ENCODE assay signal across 9 mouse cellular contexts in the genomic region with DNA sequence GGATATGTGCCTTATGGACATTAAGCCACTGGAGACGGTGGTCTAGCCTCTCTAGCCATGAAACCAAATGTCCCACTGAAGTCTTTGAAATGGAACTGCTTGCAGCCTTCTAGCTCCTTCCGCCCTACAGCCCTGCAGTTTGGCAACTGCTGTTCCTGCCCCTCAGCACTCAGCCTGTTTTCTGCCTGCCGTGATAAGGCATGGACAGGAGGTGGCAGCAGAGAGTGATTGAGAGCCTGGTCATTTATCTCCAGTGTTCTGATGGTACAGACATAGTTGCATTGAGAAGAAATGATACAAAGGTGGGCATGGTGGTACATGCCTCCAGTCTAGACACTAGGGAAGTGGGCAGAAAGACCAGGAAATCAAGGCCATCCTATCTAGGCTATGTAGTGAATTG. TPM values are rescaled to one million over a fixed set of nuclear protein-coding genes. Genes with fewer than 3 reads are reported as not detected.
DNase-seq lines count a peak whose midpoint lies in the region; ATAC-seq lines count a peak whose summit lies in the region.
"Had no signal": no experiment of that assay in that cellular context is flagged by ENCODE, and none has a peak within 500 bp of the region (broad histone marks: within the 10 kb centered on the region; RNA-seq: fewer than 3 reads in every experiment).

No protein-coding gene starts in this region.

- no peaks in the 10 kb centered on the region for H3K27me3 ChIP-seq in hindbrain, embryonic 11.5 days (ENCODE audit: control insufficient read depth, insufficient read depth, low read length)
- no peaks in the 10 kb centered on the region; the same call in 1 of the 2 replicates for H3K27me3 ChIP-seq in hindbrain, embryonic 12.5 days
- H3K27me3 ChIP-seq in forebrain, embryonic 14.5 days (replicated peaks; ENCODE audit: control insufficient read depth, insufficient read depth, low read length) = no peaks in the 10 kb centered on the region
- no peaks in the 10 kb centered on the region for H3K27me3 ChIP-seq in midbrain, embryonic 11.5 days (ENCODE audit: control insufficient read depth, insufficient read depth, low read length)
- H3K27me3 ChIP-seq: midbrain, embryonic 12.5 days had no signal

- no peak overlapping the region for H3K4me3 ChIP-seq in hindbrain, embryonic 11.5 days (ENCODE audit: low read depth, low read length)
- no peak overlapping the region for H3K4me3 ChIP-seq in hindbrain, embryonic 12.5 days
- H3K4me3 ChIP-seq in forebrain, embryonic 14.5 days (ENCODE audit: low read depth, low read length) = no peak overlapping the region
- H3K4me3 ChIP-seq in midbrain, embryonic 11.5 days (ENCODE audit: low read depth, low read length) = no peak overlapping the region
- H3K4me3 ChIP-seq: midbrain, embryonic 12.5 days had no signal

- DNase-seq in hindbrain, embryonic 11.5 days (ENCODE audit: low spot score) = peak; percentile 79
- DNase-seq in c-Kit-positive CD71-negative TER-119-negative erythroid progenitor cells, embryonic 14.5 days (ENCODE audit: low read depth) = peak; percentile 62
- DNase-seq in forebrain, embryonic 14.5 days (ENCODE audit: low spot score) = peak; percentile 74
- peak; percentile 81 for DNase-seq in induced T-regulatory cell, adult 2 months (ENCODE audit: low read depth)
- peak; percentile 56 to 79 for DNase-seq in left cerebral cortex, postnatal 25 days (ENCODE audit: low spot score in 2 of 2)
- DNase-seq in midbrain, embryonic 11.5 days (ENCODE audit: low spot score, missing footprints) = peak; percentile 96
- peak; percentile 44 to 67 for DNase-seq in spleen, adult 18-20 months

- H3K4me1 ChIP-seq in hindbrain, embryonic 11.5 days (replicated peaks; ENCODE audit: control insufficient read depth, insufficient read depth, low read length) = no peaks in the 10 kb centered on the region
- H3K4me1 ChIP-seq in hindbrain, embryonic 12.5 days = no peaks in the 10 kb centered on the region
- no peaks in the 10 kb centered on the region for H3K4me1 ChIP-seq in forebrain, embryonic 14.5 days (ENCODE audit: control insufficient read depth, insufficient read depth, low read length)
- H3K4me1 ChIP-seq in midbrain, embryonic 11.5 days (ENCODE audit: control insufficient read depth, insufficient read depth, low read length) = no peaks in the 10 kb centered on the region

- H3K27ac ChIP-seq in hindbrain, embryonic 11.5 days (ENCODE audit: low read depth, low read length) = no peak overlapping the region
- H3K27ac ChIP-seq in hindbrain, embryonic 12.5 days = no peak overlapping the region
- no peak overlapping the region for H3K27ac ChIP-seq in forebrain, embryonic 14.5 days (ENCODE audit: low read depth, low read length)
- H3K27ac ChIP-seq in midbrain, embryonic 11.5 days (ENCODE audit: low read depth, low read length) = no peak overlapping the region
- H3K27ac ChIP-seq: midbrain, embryonic 12.5 days had no signal

- H3K9me3 ChIP-seq in hindbrain, embryonic 11.5 days (ENCODE audit: control insufficient read depth, low read length) = no peaks in the 10 kb centered on the region
- no peaks in the 10 kb centered on the region for H3K9me3 ChIP-seq in hindbrain, embryonic 12.5 days (replicated peaks)
- no peaks in the 10 kb centered on the region for H3K9me3 ChIP-seq in forebrain, embryonic 14.5 days (replicated peaks; ENCODE audit: control insufficient read depth, low read length)
- H3K9me3 ChIP-seq in midbrain, embryonic 11.5 days (ENCODE audit: control insufficient read depth, low read length) = no peaks in the 10 kb centered on the region
- H3K9me3 ChIP-seq: midbrain, embryonic 12.5 days had no signal

- no peak overlapping the region for H3K9ac ChIP-seq in hindbrain, embryonic 11.5 days (ENCODE audit: low read depth, low read length)
- H3K9ac ChIP-seq in hindbrain, embryonic 12.5 days = no peak overlapping the region
- H3K9ac ChIP-seq in forebrain, embryonic 14.5 days (ENCODE audit: low read length) = no peak overlapping the region
- H3K9ac ChIP-seq in midbrain, embryonic 11.5 days (ENCODE audit: low read length) = no peak overlapping the region
- H3K9ac ChIP-seq: midbrain, embryonic 12.5 days had no signal

- no peak overlapping the region for H3K4me2 ChIP-seq in hindbrain, embryonic 11.5 days (replicated peaks; ENCODE audit: low read depth, low read length)
- no peak overlapping the region for H3K4me2 ChIP-seq in hindbrain, embryonic 12.5 days (replicated peaks)
- no peak overlapping the region for H3K4me2 ChIP-seq in forebrain, embryonic 14.5 days (ENCODE audit: low read length)
- no peak overlapping the region for H3K4me2 ChIP-seq in midbrain, embryonic 11.5 days
- H3K4me2 ChIP-seq: midbrain, embryonic 12.5 days had no signal

- intact Hi-C loops in left cerebral cortex, postnatal 25 days (cut with DNase I) = loop anchor here (10.0 kb wide), 1 partner anchor 437 kb away; no protein-coding TSS in a partner anchor

- WGBS in hindbrain, embryonic 11.5 days = 22% methylated on average over 3 of the region's 3 CpGs
- WGBS in hindbrain, embryonic 12.5 days = 20% methylated on average over 3 of the region's 3 CpGs
- WGBS in forebrain, embryonic 14.5 days = 22% methylated on average over 3 of the region's 3 CpGs
- WGBS in midbrain, embryonic 11.5 days = 17% methylated on average over 3 of the region's 3 CpGs

- H3K36me3 ChIP-seq in hindbrain, embryonic 11.5 days (ENCODE audit: control insufficient read depth, insufficient read depth, low read length) = no peaks in the 10 kb centered on the region
- H3K36me3 ChIP-seq in hindbrain, embryonic 12.5 days = no peaks in the 10 kb centered on the region
- no peaks in the 10 kb centered on the region for H3K36me3 ChIP-seq in forebrain, embryonic 14.5 days (ENCODE audit: control insufficient read depth, insufficient read depth, low read length)
- no peaks in the 10 kb centered on the region for H3K36me3 ChIP-seq in midbrain, embryonic 11.5 days (ENCODE audit: control insufficient read depth, insufficient read depth, low read length)
- H3K36me3 ChIP-seq: midbrain, embryonic 12.5 days had no signal

- no peak for ATAC-seq in hindbrain, embryonic 11.5 days (ENCODE audit: low FRiP score)
- ATAC-seq in hindbrain, embryonic 12.5 days (ENCODE audit: low FRiP score) = no peak
- ATAC-seq in forebrain, embryonic 14.5 days = peak; percentile 57; the same call in 1 of the 2 replicates
- no peak for ATAC-seq in midbrain, embryonic 11.5 days (ENCODE audit: low FRiP score)

RNA-seq across cellular contexts. Expression of gene Tm9sf4, which starts 13.4 kb away (rescaled TPM):
- 77.9 and 82.9 TPM in 2 replicates for polyA plus RNA-seq in hindbrain, embryonic 11.5 days (2014; fragmentation: Nextera tagmentation; extraction: Ambion mirVana)
- 83.9 and 84.7 TPM in 2 replicates for polyA plus RNA-seq in hindbrain, embryonic 12.5 days (2016; fragmentation: Nextera tagmentation; extraction: Ambion mirVana)
- 54.5 and 69.8 TPM in 2 replicates for polyA plus RNA-seq in forebrain, embryonic 14.5 days (2014; fragmentation: Nextera tagmentation; extraction: Ambion mirVana)
- 100 to 1,000 TPM; 116 TPM for total RNA-seq in left cerebral cortex, postnatal 25 days (2021)
- polyA plus RNA-seq in midbrain, embryonic 11.5 days (2014; fragmentation: Nextera tagmentation; extraction: Ambion mirVana) = 80.9 and 85.9 TPM in 2 replicates

RNA-seq across cellular contexts. Expression of gene Hck, which starts 39.4 kb away (rescaled TPM):
- 2.0 and 2.4 TPM in 2 replicates for polyA plus RNA-seq in hindbrain, embryonic 11.5 days (2014; fragmentation: Nextera tagmentation; extraction: Ambion mirVana)
- polyA plus RNA-seq in hindbrain, embryonic 12.5 days (2016; fragmentation: Nextera tagmentation; extraction: Ambion mirVana) = 2.9 and 3.5 TPM in 2 replicates
- polyA plus RNA-seq in forebrain, embryonic 14.5 days (2014; fragmentation: Nextera tagmentation; extraction: Ambion mirVana) = 1.2 and 1.9 TPM in 2 replicates
- total RNA-seq in left cerebral cortex, postnatal 25 days (2021) = 1 to 10 TPM; 2.1 to 2.5 TPM
- polyA plus RNA-seq in midbrain, embryonic 11.5 days (2014; fragmentation: Nextera tagmentation; extraction: Ambion mirVana) = 2.4 and 2.5 TPM in 2 replicates
